Mouse (Mus musculus) kidney, postnatal 0 days (tissue): ENCODE measurements around the gene Ldha. TPM values are rescaled to one million over a fixed set of nuclear protein-coding genes. Genes with fewer than 3 reads are reported as not detected.

Experiments
- ATAC-seq: fragments of 200-750 bp; cut with Nextera tagmentation; replicated peaks from 2 replicates; pipeline ENCODE4 v1.8.0; 2017; ENCODE audit warnings: low read depth, moderate number of reproducible peaks, moderate TSS enrichment, moderate library complexity; ENCODE audit not compliant: low FRiP score
- DNase-seq: peaks from one replicate; pipeline ENCODE4 v3.0.0-alpha.2; 2016; ENCODE audit warnings: low spot score
- H3K27ac ChIP-seq: fragments of 300-500 bp; sonication (generic); 2 replicates; pipeline ENCODE4 v1.5.1; 2014; ENCODE audit warnings: mild to moderate bottlenecking
- H3K27me3 ChIP-seq: fragments of 300-500 bp; sonication (generic); 2 replicates; pipeline ENCODE4 v1.6.1; 2014; ENCODE audit warnings: low read length, mixed read lengths; ENCODE audit not compliant: insufficient read depth
- H3K36me3 ChIP-seq: fragments of 300-500 bp; sonication (generic); 2 replicates; pipeline ENCODE4 v1.6.1; 2014; ENCODE audit warnings: low read length, mixed read lengths; ENCODE audit not compliant: insufficient read depth
- H3K4me1 ChIP-seq: fragments of 300-500 bp; sonication (generic); replicated peaks from 2 replicates; pipeline ENCODE4 v1.6.1; 2014; ENCODE audit warnings: antibody characterized with exemption, low read length, mixed read lengths; ENCODE audit not compliant: insufficient read depth
- H3K4me2 ChIP-seq: fragments of 300-500 bp; sonication (generic); 2 replicates; pipeline ENCODE4 v1.6.1; 2014; ENCODE audit warnings: mild to moderate bottlenecking, low read length, moderate library complexity, mixed read lengths
- H3K4me3 ChIP-seq: fragments of 300-500 bp; sonication (generic); replicated peaks from 2 replicates; pipeline ENCODE4 v1.5.1; 2014; ENCODE audit warnings: low read depth, low read length
- H3K9ac ChIP-seq: fragments of 300-500 bp; sonication (generic); 2 replicates; pipeline ENCODE4 v1.6.1; 2014; ENCODE audit warnings: low read depth, low read length
- H3K9me3 ChIP-seq: fragments of 300-500 bp; sonication (generic); replicated peaks from 2 replicates; pipeline ENCODE4 v1.6.1; 2016; ENCODE audit warnings: low read length, inconsistent platforms, mixed read lengths
- CTCF ChIP-seq: IDR thresholded peaks from 2 replicates; pipeline ENCODE4 v1.5.1; 2016; ENCODE audit warnings: antibody characterized with exemption, low read depth, mild to moderate bottlenecking, moderate library complexity
- WGBS: fragments of 180-500 bp; shearing (Covaris S2); extraction: QIAGEN DNeasy Blood & Tissue Kit; methylation state at CpG from one replicate; pipeline ENCODE4 v1.1.7; 2014; 5-methylcytosine and 5-hydroxymethylcytosine counted together
- polyA plus RNA-seq: library from polyadenylated mRNA; unstranded; fragments of >200 nt; fragmentation: Nextera tagmentation; extraction: Ambion mirVana; gene quantifications from 2 replicates; pipeline ENCODE4 v1.2.1, GENCODE M21; 2015

Gene Ldha
- polyA plus RNA-seq, 1 experiment from 2014 or later = 890 TPM

DNA sequence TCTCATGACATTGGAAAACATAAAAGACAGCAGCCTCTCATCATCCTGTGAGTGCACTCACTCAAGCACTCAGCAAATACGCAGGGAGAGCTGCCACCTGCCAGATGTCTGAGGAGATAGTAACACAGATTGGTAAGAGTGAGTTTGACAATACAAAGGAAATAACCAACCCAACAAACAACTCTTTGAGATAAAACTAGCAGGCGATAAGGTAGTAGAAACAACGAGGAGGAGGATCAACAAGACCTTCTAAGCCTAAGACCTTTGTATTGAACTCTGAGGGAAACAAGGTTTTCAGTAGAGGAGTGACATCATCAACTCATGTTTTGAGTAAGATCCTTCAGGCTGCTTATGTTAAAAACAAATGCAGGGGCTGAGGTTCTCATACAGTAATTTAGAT lies 58.1 kb downstream of the Ldha start:
- Histone ChIP-seq H3K27ac (no peak overlapping the region), H3K36me3 (peaks cover 48% of the 10 kb centered on the region), H3K27me3 (no peaks in the 10 kb centered on the region), H3K4me2 (no peak overlapping the region), H3K4me1 (no peaks in the 10 kb centered on the region), H3K4me3 (no peak overlapping the region), H3K9ac (no peak overlapping the region), H3K9me3 (no peaks in the 10 kb centered on the region)
- no peak for TF ChIP-seq CTCF
- DNase-seq (no peak), ATAC-seq (no peak)
- WGBS = 89% methylated on average over 3 of the region's 3 CpGs

Other genes with a start within 250 kb of the Ldha start
- 15.5 and 17.2 TPM in 2 replicates for gene Sergef, start 201.7 kb upstream of the Ldha start, polyA plus RNA-seq
- gene Tph1, start 168.9 kb upstream of the Ldha start, polyA plus RNA-seq = 1.3 and 2.2 TPM in 2 replicates
- 20.3 and 23.1 TPM in 2 replicates for gene Saal1, start 130.8 kb upstream of the Ldha start, polyA plus RNA-seq
- 0.32 and 0.49 TPM in 2 replicates for gene Saa3, start 125.8 kb upstream of the Ldha start, polyA plus RNA-seq
- not detected in 2 replicates for gene Saa4, start 108.9 kb upstream of the Ldha start, polyA plus RNA-seq
- 2.1 and 3.7 TPM in 2 replicates for gene Saa1, start 98.5 kb upstream of the Ldha start, polyA plus RNA-seq
- gene Saa2, start 89.7 kb upstream of the Ldha start, polyA plus RNA-seq = 0.28 and 0.50 TPM in 2 replicates
- gene Hps5, start 45.4 kb upstream of the Ldha start, polyA plus RNA-seq = 18.0 and 19.0 TPM in 2 replicates
- 39.1 and 43.6 TPM in 2 replicates for gene Gtf2h1, start 45.4 kb upstream of the Ldha start, polyA plus RNA-seq
- not detected in 2 replicates for gene Ldhc, start 19.7 kb downstream of the Ldha start, polyA plus RNA-seq
- 169 and 171 TPM in 2 replicates for gene Tsg101, start 78.5 kb downstream of the Ldha start, polyA plus RNA-seq
- gene Uevld, start 117.1 kb downstream of the Ldha start, polyA plus RNA-seq = 7.2 and 8.0 TPM in 2 replicates
- gene Gm9999, start 142.1 kb downstream of the Ldha start, polyA plus RNA-seq = not detected in 2 replicates
- 13.7 and 15.9 TPM in 2 replicates for gene Spty2d1, start 166.9 kb downstream of the Ldha start, polyA plus RNA-seq
- 42.1 and 43.6 TPM in 2 replicates for gene Tmem86a, start 209.1 kb downstream of the Ldha start, polyA plus RNA-seq